Mouse (Mus musculus): ENCODE results near the gene Tex52.
"Not testable (repeated sequence)": the region's sequence is repeated elsewhere in the genome, so short reads cannot be mapped to it uniquely, and the experiment has no call there.

Tex52 gene

DNA sequence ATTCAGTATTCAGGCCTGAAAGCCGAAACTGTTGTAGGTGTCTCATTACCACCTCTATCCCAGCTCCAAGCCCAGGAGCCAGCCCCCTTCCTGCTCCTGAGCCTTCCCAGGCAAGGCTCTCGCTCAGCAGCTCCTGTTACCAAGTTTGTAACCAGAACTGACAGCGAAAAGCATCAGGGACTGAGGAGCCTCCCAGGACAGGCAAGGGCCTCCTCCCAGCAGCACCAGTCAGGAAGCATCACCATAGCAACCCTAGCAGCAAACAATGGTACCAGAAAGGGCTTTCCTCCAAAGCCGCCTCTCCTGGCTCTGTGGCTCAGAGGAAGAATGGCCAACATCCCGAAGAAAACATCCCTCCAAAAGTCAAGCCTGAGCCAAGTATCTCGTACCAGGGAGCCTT is at the start of gene Tex52, which contains the start of gene Gm44596:
Tex52 (plus strand) TSS at position 265 of the 400 bp plus-strand sequence.
Gm44596 (plus strand) TSS at position 312 of the 400 bp plus-strand sequence.
- DNase-seq, result no peak

DNA sequence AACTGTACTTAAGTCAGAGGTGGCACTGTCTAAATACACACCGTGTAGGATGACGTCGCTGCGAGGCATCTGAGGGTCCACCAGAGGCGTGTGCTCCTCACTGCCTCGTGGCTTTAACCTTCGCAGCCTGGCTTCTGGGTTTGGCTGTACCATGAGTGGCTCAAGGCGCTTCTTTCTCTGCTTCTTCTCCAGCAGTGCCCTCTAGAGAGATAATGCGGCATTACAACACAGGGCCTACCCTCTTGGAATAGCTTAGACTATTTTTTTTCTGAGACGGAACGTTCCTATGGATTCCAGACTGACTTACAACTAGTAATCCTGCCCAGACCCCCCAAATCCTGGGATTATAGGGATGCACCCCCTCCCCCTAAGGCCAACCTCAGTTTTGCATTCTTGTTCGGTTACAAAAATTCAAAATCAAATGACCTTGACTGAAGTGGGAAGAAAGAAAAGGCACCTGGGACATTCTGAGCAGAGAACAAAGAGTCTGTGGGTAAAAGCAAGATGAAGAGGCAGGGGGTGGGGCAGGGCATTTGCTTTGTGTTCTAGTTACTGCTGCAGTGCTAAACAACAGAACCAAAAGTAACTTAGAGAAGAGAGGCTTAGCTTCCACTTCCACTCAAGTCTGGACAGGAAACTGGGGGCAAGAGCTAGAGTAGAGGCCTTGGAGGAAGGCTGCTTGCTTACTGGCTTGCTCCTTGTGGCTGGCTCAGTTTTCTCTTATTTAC is 40.7 kb upstream of the Tex52 start:
- DNase-seq, result peak; percentile 46 to 78

DNA sequence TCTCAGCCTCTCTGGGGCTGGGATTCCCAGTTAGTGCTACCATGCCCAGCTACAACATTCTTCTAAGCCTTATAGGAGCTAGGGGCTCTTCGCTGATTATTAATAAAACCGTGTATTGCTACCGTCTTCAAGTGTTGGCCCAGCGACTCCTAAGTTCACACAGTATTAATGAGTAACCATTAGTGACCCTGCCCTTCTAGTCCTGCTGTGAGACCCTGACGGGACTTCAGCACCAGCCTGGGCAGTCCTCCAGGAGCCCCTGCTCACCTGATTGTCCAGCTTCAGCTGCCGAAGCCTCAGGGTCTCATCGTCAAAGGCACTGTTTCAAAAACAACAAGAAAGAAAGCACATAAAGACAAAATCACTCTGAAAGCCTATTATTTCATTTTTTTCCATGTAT is 37.8 kb upstream of the Tex52 start:
- peak; percentile 43 to 50 for DNase-seq

DNA sequence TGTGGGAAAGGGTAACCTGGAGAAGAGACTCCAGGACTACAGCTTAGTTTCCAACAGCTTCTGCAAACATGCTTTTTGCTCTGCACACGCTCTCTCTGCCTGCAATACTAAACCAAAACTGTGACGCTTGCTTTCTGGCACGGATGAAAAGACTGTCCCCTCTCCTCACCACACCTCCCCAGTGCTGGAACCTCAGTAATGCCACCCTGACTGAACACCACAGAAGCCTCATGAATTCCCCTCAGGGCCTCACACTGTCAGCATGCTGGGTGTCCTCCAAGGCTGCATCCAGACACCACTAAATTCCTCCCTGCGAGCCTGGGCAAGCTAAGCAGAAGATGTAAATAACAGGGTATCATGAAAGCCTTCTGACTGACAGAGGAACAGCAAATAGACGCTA is 36.4 kb upstream of the Tex52 start:
- DNase-seq, result no peak

DNA sequence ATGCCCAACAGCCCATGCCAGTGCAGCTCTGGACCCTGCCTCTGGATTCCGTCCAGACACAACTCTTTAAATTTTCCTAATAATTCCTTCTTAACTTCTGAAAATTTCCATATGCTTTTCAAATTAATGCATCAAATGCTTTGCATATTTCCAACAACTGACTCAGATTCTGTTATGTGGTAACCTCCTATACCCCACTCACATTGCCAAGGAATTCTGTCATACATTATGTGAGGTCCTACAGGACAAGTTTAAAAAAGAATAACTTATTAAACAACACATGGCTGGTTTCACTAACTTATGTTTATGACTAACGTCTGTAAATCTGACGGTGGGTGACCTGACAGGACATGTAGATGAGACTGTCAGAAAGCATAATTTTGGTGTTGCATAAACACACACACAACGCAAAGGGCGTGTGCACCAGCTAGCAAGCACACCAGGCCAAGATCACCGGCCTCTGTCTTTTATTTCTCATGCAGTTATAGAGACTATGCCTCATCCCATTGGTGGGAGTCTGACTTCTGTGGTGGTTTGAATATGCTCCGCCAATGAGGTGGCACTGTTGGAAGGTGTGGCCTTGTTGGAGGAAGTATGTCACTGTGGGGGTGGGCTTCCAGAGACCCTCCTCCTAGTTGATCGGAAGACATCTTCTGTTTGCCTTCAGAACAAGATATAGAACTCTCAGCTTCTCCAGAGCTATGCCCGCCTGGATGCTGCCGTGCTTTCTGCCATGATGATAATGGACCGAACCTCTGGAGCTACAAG is 33.1 kb upstream of the Tex52 start:
- DNase-seq, result no peak

DNA sequence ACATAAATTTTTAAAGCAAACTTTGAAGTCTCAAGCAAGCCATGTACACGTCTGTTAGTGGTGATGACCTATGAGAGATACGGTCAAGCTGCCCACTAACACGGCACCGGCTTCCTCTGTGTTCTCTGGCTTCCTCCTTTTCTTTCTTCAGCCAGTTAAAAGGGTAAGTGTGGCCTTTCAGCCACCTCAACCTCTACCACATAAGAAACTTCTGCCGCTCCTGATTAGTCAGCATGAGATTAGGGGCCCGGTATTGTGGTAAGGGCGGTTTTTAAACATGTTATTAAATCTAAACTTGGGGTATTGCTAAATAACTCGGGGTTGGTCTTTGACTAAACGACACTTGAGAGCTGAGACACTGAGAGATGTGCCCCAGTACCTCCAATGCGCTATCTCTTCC is 29.6 kb upstream of the Tex52 start:
- DNase-seq, result no peak

DNA sequence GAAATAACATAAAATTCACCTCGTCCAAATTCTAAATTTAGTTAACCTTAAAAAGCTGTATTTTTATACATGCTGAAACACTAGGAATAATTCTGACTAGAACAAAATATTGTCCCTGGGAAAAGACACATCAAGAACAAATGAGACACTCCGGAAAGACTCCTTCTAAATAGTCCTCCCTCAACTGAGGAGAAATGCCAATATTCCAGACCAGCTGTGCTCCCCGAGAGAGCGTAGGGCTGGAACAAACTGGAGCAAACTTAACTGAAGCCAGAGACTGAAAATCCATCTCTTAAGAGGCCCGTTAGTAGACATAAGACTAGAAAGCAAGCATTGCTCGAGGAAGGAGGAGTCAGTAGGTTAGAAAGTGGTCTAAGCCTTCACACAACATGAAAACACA is 28.5 kb upstream of the Tex52 start:
- no peak for DNase-seq

DNA sequence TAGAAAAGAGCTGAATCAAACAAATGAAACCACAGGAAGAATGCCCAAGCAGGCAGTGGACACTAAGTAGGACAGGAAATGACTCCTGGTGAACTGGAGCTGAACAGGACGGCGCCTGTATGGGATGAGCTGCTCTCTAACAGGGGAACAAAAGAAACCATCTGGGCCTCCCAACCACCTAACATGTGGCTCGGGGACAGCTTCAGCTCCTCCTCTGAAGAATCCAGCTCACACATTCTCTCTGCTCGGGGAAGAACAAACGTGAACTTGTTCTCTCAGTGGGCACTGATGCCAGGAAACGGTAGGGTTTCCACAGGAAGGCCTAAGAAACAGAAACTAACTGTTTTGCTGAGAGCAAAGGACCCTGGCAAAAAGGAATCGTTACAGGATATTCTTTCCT is 25.5 kb upstream of the Tex52 start:
- no peak for DNase-seq

DNA sequence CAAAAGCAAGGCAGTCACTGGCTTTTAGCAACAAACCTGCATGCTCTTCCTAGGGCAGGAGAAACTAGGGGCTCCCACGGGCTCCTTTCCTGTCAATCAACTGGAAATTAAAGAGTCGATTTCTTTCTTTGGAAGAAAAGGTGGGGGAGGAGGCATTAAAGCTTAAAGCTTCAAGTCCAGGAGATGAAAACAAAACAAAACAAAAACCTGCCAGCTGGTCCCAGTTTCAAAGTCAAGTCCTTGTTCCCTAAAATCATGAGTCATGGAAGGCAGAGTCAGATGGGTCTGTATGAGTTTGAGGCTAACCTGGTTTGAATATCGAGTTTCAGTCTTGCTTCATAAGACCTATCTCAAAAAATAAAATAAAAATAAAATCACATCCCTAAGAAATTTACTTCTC is 21.1 kb upstream of the Tex52 start:
- no peak for DNase-seq

DNA sequence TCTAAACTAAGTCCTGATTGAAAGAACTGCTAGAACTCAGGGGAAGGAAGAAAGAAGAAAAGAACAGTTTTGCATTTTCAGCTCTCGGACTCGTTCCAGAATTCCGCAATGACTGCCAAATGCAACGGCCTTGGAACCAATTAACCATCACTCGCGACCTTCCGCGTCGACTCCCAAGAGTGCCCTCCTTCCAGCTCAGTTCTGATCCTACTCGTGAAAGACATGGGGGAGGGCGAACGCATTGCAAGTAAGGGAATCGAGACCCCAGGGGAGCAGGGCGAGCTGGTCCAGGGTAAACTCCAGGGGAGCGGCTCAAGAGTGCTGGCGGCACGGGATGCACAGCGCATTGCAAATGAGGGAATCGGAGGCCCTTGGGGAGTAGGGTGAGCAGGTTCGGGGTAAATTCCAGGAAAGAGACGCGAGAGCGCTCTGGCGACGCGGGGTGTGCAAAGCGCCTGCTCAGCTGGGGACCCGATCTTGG is 20.0 kb upstream of the Tex52 start:
- DNase-seq, result peak; percentile 55 to 70

DNA sequence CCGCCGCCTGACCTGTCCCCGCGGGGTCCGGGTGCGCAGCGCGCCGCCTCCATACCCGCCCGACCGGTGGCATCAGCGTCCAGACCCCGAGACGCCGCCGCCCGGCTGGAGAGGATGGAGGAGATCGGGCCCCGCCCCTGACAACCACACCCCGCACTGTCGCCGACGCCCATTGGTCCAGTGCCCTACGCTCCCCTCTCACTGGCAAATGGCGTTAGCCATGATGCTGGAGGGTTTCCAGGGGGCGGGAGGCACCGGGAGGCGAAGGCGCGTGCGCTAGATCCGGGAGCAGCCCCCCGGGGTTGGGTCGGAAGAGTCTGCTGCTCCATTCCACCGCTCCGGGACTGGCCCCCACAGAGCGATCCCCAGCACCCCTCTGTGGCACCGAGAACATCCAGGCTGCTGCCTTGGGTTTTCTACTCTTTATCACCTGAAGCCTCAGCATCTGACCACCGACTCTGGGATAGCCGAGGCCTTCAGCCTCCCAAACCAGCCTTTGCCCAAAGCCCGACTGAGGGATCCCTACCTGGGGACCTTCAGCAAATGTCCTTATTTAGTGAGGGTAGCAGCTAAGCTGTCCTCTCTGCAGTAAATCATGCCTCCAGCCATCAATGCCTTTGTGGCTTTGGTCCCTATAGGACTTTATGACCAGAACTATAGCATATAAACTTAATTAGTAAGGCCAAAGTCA is 19.4 kb upstream of the Tex52 start, which contains the start of gene Tulp3:
Tulp3 (minus strand) TSS at position 126 of the 691 bp plus-strand sequence.
- peak; percentile 94 to 95 for DNase-seq

DNA sequence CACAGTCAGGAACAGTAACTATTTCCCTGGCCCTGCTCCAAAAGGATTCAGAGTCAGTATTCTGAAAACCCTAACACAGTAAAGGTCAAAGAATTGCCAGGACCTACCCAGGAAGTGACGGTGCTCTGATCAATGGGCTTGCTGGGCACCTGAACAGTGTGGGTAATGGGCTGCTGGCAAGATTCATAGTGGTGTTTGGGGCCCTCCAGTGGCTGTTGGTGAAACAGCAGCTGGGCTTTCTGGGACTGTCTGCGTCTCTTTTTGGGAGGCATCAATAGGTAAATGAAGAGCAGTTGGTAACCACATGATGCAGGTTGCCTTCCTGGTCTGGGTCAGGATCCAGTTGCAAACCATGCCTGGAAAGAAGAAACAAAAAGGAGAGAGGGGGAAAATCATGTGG is 16.3 kb upstream of the Tex52 start:
- peak in 1 of 2 experiments; percentile 77 for DNase-seq

DNA sequence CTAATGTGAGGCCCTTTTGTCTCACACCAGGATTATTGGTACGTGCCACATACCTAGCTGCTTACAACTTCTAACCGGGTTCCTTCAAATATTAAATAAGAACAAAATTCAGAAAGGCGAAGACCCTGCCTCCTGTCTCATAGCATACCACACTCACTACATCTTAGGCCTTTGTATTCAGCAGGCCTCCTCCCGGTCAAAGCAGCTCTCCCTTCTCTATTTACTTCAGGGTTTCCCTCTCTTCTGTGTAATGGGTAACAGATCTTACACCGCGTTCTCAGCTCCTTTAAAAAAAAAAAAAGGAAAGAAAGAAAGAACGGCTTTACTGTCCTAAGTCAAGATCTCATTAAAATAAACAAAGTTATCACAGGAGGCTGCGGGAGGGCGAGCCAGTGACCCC is 13.4 kb upstream of the Tex52 start:
- no peak for DNase-seq

DNA sequence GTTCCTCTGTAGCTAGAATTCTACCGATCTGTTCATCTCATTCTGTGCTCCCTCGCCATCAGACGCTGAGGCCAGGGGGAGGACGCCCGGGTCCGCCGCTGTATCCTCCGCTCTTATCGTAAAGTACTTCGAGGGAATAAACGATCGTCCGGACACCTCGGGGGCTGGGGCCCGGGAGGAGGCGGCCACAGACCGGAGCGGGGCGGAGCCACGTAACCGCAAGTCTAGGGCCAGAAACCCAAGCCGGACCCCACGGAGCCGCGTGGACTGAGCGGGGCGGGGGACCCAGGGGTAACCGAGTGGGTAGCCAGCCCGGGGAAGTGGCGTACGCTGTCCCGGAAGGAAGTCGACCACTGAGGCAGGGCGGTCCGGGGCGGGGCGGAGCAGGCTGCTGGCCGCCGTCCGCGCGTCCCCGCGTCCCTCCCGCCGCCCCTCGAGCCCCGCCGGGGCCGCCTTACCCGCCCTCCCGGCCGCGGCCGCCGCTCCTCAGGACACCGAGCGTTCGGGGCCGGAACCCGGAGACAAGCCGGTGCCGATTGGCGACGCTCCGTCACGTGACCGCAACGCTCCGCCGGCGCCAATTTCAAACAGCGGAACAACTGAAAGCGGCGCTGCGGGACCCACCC is 12.8 kb upstream of the Tex52 start, which contains the start of the genes Rhno1 and Foxm1:
Rhno1 (minus strand) TSS at position 531 of the 626 bp plus-strand sequence.
Foxm1 (plus strand) TSS at position 587 of the 626 bp plus-strand sequence.
- DNase-seq, result peak; percentile 82

DNA sequence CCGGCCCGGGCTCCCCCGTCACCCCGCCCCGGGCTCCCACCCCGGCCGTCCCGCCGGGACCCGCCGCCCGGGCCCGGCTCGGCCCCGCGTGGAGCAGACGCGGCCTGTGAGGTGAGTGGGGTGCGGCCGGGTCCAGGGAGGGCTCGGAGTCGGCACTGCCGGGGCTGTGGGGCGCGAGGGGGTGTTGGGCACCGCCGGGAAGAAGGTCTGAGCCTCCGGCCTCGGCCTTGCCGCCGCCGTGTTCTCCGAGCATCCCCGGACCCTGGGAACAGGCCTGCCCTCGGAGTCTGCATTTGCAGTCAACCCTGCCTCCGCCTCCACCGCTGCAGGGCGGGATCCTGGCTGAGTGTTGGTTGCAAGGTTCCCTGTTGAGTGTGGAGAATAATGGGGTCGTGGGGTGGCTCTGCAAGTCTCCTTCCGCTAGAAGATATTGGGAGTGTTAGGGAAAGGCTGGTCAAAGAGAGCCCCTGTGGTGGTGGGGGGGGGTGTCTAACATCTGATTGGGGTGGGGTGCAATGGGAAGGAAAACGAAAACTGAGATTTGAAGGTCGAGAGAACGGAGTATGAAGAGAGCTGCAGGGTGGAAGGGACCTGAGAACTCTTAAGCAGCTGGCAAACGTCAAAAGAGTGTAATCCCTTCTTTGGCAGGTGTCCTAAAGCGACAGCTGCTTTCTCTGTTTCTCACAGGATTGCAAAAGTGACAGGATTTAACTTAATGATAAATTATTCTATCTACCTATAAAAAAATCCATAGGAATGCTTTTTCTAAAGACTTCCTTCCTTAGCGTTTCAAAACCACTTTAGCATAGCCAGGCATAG is 12.0 kb upstream of the Tex52 start:
- no peak for DNase-seq

DNA sequence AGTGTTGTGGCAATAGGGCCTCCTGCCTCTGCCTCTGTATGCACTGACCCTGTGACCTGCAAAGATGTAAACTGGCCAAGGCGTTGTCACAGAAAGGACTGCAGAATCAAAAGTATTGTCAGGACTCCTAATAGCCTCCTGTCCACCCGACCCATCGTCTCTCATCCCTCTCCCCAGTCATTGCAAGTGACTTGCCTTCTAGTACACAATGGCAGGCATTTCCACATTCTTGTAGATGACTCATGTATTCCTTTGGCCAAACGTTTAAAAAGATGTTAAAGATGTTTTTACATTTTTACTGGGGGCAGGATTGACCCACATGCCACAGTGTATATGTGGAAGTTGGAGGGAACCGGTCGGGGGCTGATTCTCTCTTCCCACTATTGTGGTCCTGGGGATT is 10.5 kb upstream of the Tex52 start:
- DNase-seq, result no peak

DNA sequence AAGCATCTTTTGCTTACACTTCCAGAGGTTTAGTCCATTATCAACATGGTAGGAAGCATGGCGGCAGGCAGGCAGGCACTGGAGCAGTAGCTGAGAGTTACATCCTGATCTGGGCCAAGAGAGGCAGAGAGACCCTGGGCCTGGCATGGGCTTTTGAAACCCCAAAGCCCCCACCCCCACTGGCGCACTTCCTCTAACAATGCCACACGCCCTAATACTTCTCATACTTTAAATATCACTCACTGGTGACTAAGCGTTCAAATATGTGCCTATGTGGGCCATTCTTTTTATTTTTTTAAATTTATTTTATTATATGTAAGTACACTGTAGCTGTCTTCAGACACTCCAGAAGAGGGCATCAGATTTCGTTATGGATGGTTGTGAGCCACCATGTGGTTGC is 8.8 kb upstream of the Tex52 start:
- no peak for DNase-seq

DNA sequence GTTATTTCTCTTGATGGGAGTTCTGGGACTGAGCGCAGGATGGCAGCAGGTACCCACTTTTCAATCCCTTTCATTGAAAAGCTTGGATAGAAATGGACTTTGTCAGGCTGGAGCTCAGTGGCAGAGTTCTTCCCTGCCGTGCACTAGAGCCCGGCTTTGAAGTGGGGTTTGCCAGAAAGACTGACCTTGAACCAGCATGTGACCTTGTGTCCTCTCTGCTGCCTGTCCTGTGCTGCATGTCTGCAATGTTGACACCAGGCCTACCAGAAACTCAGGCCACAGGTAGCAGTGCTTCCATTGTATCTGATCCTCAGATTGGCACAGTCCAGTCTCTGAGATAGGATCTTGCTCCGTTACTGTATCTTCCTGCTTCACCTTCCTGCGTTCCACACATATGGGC is 5.2 kb upstream of the Tex52 start:
- no peak for DNase-seq

DNA sequence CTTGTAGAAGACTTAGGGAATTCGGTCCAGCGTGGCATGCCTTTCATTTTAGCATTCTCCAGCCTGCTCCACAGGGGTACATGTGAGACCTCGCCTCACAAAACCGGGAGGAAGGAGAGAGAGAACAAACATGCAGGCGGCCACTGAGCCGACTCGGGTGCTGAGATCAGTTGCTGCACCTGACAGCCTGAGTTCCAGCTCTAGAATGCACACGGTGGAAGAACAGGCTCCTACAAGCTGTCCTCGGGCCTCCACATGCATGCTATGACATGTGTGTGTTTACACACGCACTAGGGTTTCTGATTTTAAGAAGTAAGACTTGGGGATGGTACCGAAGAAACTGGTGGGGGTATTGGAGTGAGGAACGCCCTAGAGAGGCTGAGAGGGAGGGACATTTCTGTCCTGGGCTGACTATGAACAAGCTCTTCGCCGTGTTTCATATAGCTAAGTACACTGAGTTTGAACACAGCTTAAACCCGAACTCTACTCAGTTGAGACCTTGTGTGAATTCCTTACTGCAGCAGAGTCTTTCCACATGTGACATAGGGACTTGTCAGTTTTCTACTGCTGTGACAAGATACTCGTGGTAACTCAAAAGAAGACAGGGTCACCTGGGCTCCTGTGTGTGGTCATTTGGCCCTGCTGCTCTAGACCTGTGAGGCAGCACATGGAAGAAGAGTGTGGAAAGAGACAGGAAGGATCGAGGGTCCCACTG is 1.3 kb downstream of the Tex52 start:
- DNase-seq, result no peak

DNA sequence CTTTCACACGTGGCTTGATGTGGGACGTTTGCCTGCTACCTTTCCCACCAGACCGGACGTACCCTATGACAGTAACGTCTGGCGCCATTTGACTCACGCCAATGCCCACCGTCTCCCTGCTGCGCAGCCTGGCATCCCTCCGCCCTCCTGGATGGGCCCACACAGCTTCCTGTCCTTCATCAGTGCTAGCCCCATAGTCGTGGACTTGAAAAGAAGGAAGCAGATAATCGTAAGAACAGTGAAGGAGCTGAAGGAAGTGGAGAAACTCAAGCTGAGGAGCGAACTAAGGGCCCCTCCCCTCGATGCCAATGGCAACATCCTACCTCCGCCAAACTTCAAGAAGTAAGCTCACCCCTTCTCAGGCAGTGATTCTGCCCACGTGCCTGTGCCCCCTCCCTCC is 4.4 kb downstream of the Tex52 start:
- no peak for DNase-seq

DNA sequence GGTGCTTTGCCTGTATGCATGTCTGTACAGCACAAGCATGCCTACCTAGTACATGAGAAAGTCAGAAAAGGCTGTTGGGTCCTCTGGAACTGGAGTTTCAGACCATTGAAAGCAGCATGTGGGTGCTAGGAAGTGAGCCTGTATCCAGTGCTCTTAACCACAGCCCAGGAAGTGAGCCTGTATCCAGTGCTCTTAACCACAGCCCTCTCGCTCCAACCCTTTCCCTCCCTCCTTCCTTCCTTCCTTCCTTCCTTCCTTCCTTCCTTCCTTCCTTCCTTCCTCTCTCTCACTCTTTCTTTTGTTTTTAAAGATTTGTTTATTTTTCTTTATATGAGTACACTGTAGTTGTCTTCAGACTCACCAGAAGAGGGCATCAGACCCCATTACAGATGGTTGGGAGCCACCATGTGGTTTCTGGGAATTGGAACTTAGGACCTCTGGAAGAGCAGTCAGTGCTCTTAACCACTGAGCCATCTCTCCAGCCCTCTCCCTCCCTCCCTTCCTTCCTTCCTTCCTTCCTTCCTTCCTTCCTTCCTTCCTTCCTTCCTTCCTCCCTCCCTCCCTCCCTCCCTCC is 5.4 kb downstream of the Tex52 start:
- DNase-seq, result not testable (repeated sequence)

Data from kidney, adult 8-10 months (tissue).